Mouse (Mus musculus) cerebellum, adult 2 months (tissue): ENCODE results near the gene Speg. TPM values are rescaled to one million over a fixed set of nuclear protein-coding genes. Genes with fewer than 3 reads are reported as not detected.

Source experiments
- DNase-seq, 2 experiments: peaks; one replicate each; pipeline ENCODE4 v3.0.0; 2021
- H3K27ac ChIP-seq: fragments of 200-500 bp; 2 replicates; pipeline ENCODE4 v1.5.1; 2012; ENCODE audit warnings: low read length, control low read depth, inconsistent platforms; ENCODE audit not compliant: insufficient read depth
- H3K27me3 ChIP-seq: fragments of 200-500 bp; 2 replicates; pipeline ENCODE4 v1.6.1; 2012; ENCODE audit warnings: inconsistent platforms, mild to moderate bottlenecking, low read length, moderate library complexity; ENCODE audit not compliant: control insufficient read depth, insufficient read depth
- H3K4me1 ChIP-seq: fragments of 200-500 bp; 2 replicates; pipeline ENCODE4 v1.6.1; 2011; ENCODE audit warnings: low read length; ENCODE audit not compliant: control insufficient read depth, insufficient read depth
- H3K4me3 ChIP-seq: fragments of 200-500 bp; replicated peaks from 2 replicates; pipeline ENCODE3; 2011; ENCODE audit warnings: mild to moderate bottlenecking, low read depth, low read length, control low read depth; ENCODE audit not compliant: insufficient read depth
- CTCF ChIP-seq: fragments of 200-500 bp; IDR thresholded peaks from 2 replicates; pipeline ENCODE4 v1.5.1; 2011; ENCODE audit warnings: low read depth, mild to moderate bottlenecking, control low read depth, low read length, moderate library complexity, borderline replicate concordance; ENCODE audit not compliant: insufficient read depth
- POLR2A ChIP-seq: fragments of 200-500 bp; IDR thresholded peaks from 2 replicates; pipeline ENCODE4 v1.6.1; 2011; ENCODE audit warnings: low read length, control low read depth, borderline replicate concordance; ENCODE audit not compliant: insufficient read depth
- WGBS: fragments of 180-500 bp; shearing (Covaris S2); methylation state at CpG from one replicate; pipeline ENCODE4 v1.1.7; 2018; 5-methylcytosine and 5-hydroxymethylcytosine counted together
- polyA plus RNA-seq: library from polyadenylated mRNA; depleted of rRNA; stranded (reverse); fragments of >200 nt; gene quantifications from 2 replicates; pipeline ENCODE4 v1.2.3, GENCODE M21; 2012

The Speg gene
- polyA plus RNA-seq, 1 experiment = 122 TPM

DNA sequence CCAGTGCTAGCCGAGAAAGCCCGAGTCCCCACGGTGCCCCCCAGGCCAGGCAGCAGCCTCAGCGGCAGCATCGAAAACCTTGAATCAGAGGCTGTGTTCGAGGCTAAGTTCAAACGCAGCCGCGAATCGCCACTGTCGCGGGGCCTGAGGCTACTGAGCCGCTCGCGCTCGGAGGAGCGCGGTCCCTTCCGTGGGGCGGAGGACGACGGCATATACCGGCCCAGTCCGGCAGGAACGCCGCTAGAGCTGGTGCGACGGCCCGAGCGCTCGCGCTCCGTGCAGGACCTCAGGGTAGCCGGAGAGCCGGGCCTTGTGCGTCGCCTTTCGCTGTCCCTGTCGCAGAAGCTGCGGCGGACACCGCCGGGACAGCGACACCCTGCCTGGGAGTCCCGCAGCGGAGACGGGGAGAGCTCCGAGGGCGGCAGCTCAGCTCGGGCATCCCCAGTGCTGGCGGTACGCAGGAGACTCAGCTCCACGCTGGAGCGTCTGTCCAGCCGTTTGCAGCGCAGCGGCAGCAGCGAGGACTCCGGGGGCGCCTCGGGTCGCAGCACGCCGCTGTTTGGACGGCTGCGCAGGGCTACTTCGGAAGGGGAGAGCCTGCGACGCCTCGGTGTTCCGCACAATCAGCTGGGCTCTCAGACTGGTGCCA lies 47.9 kb downstream of the Speg start:
- TF ChIP-seq POLR2A (peak; percentile 17; the same call in 1 of the 2 replicates), CTCF (no peak)
- Histone ChIP-seq H3K27me3 (no peaks in the 10 kb centered on the region), H3K4me3 (peak overlapping the region; percentile 42), H3K27ac (peak overlapping the region; percentile 63), H3K4me1 (peaks cover 17% of the 10 kb centered on the region; the same call in 1 of the 2 replicates)
- 13% methylated on average over 71 of the region's 71 CpGs for WGBS
- peak; percentile 49 to 64 for DNase-seq

- peak overlapping the region; percentile 42 for H3K4me3 ChIP-seq
- no peak for DNase-seq
- H3K27me3 ChIP-seq = no peaks in the 10 kb centered on the region
- peak overlapping the region; percentile 63 for H3K27ac ChIP-seq
- peaks cover 17% of the 10 kb centered on the region; the same call in 1 of the 2 replicates for H3K4me1 ChIP-seq
- WGBS = 60% methylated on average over 11 of the region's 11 CpGs
- TF ChIP-seq CTCF = no peak
- TF ChIP-seq POLR2A = no peak
Measured at GRCm38 (mm10) chr1:75423780-75424390, 48.8 kb downstream of the Speg start.

DNA sequence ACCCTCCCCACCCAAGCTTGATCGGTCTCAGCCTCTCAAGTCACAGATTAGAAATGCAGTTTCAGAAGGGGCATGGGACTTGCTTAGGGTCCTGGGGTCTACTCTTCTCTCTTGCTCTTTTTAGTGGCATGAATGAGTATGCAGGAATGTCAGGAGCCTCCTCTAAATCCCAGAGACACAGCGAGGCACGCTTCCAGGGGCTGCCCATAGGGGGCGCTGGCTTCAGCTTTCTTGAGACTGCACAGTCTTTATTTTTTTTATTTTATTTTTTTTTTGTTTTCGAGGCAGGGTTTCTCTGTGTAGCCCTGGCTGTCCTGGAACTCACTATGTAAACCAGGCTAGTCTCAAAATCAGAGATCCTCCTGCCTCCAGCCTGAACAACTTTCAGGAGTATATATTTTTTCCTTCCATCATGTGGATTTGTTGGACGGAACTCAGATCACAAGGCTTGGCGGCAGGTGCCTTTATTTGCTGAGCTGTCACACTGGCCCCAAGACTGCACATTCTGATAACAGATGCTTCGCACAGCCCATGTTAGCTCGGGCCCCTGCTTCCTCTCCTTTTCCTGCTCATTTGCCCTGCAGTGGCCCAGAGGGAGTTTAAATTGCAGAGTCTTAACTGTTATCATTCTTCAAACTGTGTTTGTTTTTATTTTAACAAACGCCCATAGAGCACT lies 50.8 kb downstream of the Speg start:
- WGBS = 16% methylated on average over 10 of the region's 10 CpGs
- TF ChIP-seq POLR2A (no peak), CTCF (peak; percentile 72)
- peak; percentile 69 to 76 for DNase-seq
- no peak overlapping the region for H3K4me3 ChIP-seq
- peak overlapping the region; percentile 72 for H3K27ac ChIP-seq
- no peaks in the 10 kb centered on the region for H3K27me3 ChIP-seq
- H3K4me1 ChIP-seq = peaks cover 17% of the 10 kb centered on the region; the same call in 1 of the 2 replicates

GRCm38 (mm10) chr1:75435475-75436328 lies 60.6 kb downstream of the Speg start, which contains the start of gene Gmppa:
Gmppa (plus strand) TSS chr1:75435930.
- TF ChIP-seq POLR2A (peak; percentile 77; the same call in 1 of the 2 replicates), CTCF (0 out of 2 replicates have a peak, but pooled peaks have one; percentile 5)
- WGBS = 5% methylated on average over 28 of the region's 28 CpGs
- H3K4me3 ChIP-seq = peak within 1 kb of the TSS; percentile 99

GRCm38 (mm10) chr1:75438782-75439181 lies 63.7 kb downstream of the Speg start:
- TF ChIP-seq POLR2A (no peak), CTCF (no peak)
- Histone ChIP-seq H3K4me1 (peaks cover 49% of the 10 kb centered on the region), H3K4me3 (no peak overlapping the region), H3K27ac (no peak overlapping the region), H3K27me3 (no peaks in the 10 kb centered on the region)
- WGBS = 83% methylated on average over 8 of the region's 9 CpGs
- DNase-seq = no peak

More at GRCm38 (mm10) chr1:75435475-75436328, 60.6 kb downstream of the Speg start, which contains the start of gene Gmppa:
- peaks cover 24% of the 10 kb centered on the region for H3K4me1 ChIP-seq
- no peaks in the 10 kb centered on the region for H3K27me3 ChIP-seq
- DNase-seq = peak; percentile 80 to 83
- peak within 1 kb of the TSS; percentile 20; the same call in 1 of the 2 replicates for H3K27ac ChIP-seq

- Histone ChIP-seq H3K4me3 (peak overlapping the region; percentile 9), H3K4me1 (peaks cover 67% of the 10 kb centered on the region), H3K27me3 (no peaks in the 10 kb centered on the region), H3K27ac (peak overlapping the region; percentile 98)
- WGBS = 20% methylated on average over 7 of the region's 7 CpGs
- peak; percentile 63 to 66 for DNase-seq
- TF ChIP-seq CTCF = no peak
- 0 out of 2 replicates have a peak, but pooled peaks have one; percentile 19 for TF ChIP-seq POLR2A
Measured at GRCm38 (mm10) chr1:75440661-75441060, 65.6 kb downstream of the Speg start.
